Mouse (Mus musculus) embryonic facial prominence, embryonic 15.5 days (tissue): ENCODE measurements at regions not wholly inside any gene's neighbourhood (a gene's known extent, or its start where the extent isn't known, plus 50 kb on each side); places are given as distances from the start of the nearest gene placed in this dataset.

Source experiments
- ATAC-seq: fragments of 200-750 bp; cut with Nextera tagmentation; 2 replicates; pipeline ENCODE4 v1.8.0; 2017; ENCODE audit warnings: low read depth, moderate TSS enrichment; ENCODE audit not compliant: insufficient number of reproducible peaks, low FRiP score, low TSS enrichment
- H3K27ac ChIP-seq: fragments of 300-500 bp; sonication (generic); replicated peaks from 2 replicates; pipeline ENCODE4 v1.5.1; 2015; ENCODE audit warnings: mild to moderate bottlenecking, inconsistent platforms
- H3K27me3 ChIP-seq: fragments of 300-500 bp; sonication (generic); 2 replicates; pipeline ENCODE4 v1.6.1; 2015; ENCODE audit warnings: inconsistent platforms
- H3K36me3 ChIP-seq: fragments of 300-500 bp; sonication (generic); 2 replicates; pipeline ENCODE4 v1.6.1; 2015; ENCODE audit warnings: mild to moderate bottlenecking, inconsistent platforms
- H3K4me1 ChIP-seq: fragments of 300-500 bp; sonication (generic); 2 replicates; pipeline ENCODE4 v1.6.1; 2015; ENCODE audit warnings: inconsistent platforms
- H3K4me2 ChIP-seq: fragments of 300-500 bp; sonication (generic); replicated peaks from 2 replicates; pipeline ENCODE4 v1.6.1; 2015; ENCODE audit warnings: mild to moderate bottlenecking, inconsistent platforms
- H3K4me3 ChIP-seq: fragments of 300-500 bp; sonication (generic); replicated peaks from 2 replicates; pipeline ENCODE4 v1.5.1; 2015; ENCODE audit warnings: mild to moderate bottlenecking, inconsistent platforms
- H3K9ac ChIP-seq: fragments of 300-500 bp; sonication (generic); 2 replicates; pipeline ENCODE4 v1.6.1; 2015; ENCODE audit warnings: inconsistent platforms
- H3K9me3 ChIP-seq: fragments of 300-500 bp; sonication (generic); replicated peaks from 2 replicates; pipeline ENCODE4 v1.6.1; 2016; ENCODE audit warnings: inconsistent platforms
- WGBS: fragments of 180-500 bp; shearing (Covaris S2); methylation state at CpG from one replicate; pipeline ENCODE4 v1.1.7; 2015; 5-methylcytosine and 5-hydroxymethylcytosine counted together

DNA sequence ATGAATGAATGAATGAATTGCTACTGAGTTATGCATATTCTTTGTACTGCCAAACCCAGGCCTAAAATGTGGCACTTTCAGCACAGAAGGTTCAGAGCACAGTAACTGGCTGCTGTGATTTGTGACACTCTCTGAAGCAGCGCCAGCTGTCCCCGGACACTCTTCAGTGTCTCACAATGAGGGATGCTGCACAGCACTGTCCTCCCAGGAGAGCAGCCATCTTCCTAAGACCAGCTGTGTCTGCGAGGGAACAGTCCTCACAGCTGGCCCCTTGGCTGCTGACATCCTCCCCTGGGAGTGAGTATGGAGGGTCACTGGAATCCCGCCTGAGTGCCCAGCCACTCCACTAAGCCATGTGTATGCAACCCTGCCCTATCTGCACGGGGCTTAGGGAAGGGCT, 265.9 kb upstream of the Zfp637 start:
- Histone ChIP-seq H3K4me3 (no peak overlapping the region), H3K9me3 (no peaks in the 10 kb centered on the region), H3K9ac (no peak overlapping the region), H3K4me1 (peaks cover 15% of the 10 kb centered on the region; the same call in 1 of the 2 replicates), H3K36me3 (no peaks in the 10 kb centered on the region), H3K4me2 (no peak overlapping the region), H3K27ac (no peak overlapping the region), H3K27me3 (no peaks in the 10 kb centered on the region)
- WGBS = 76% methylated on average over 5 of the region's 5 CpGs
- no peak for ATAC-seq

DNA sequence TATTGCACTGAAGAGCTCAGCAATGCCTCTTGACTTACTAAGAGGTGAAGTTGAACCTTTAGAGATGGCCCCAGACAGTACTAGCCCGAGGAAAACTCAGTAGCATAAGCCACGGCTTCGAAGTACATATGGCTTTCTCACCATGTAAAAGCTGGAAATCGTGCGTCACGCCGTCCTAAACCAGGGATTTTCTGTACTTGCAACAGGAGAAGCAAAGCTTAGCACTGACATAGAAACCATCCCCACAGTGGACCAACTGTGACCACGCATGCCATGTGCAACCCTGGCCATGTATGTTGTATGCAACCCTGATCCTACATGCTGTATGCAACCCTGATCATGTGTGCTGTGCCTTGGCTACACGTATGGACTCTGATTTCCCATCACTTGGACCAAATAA, 265.0 kb upstream of the Zfp637 start:
- no peak for ATAC-seq
- Histone ChIP-seq H3K4me2 (no peak overlapping the region), H3K4me1 (peaks cover 12% of the 10 kb centered on the region; the same call in 1 of the 2 replicates), H3K4me3 (no peak overlapping the region), H3K27ac (no peak overlapping the region), H3K9me3 (no peaks in the 10 kb centered on the region), H3K27me3 (no peaks in the 10 kb centered on the region), H3K36me3 (no peaks in the 10 kb centered on the region), H3K9ac (no peak overlapping the region)
- 83% methylated on average over 9 of the region's 9 CpGs for WGBS

DNA sequence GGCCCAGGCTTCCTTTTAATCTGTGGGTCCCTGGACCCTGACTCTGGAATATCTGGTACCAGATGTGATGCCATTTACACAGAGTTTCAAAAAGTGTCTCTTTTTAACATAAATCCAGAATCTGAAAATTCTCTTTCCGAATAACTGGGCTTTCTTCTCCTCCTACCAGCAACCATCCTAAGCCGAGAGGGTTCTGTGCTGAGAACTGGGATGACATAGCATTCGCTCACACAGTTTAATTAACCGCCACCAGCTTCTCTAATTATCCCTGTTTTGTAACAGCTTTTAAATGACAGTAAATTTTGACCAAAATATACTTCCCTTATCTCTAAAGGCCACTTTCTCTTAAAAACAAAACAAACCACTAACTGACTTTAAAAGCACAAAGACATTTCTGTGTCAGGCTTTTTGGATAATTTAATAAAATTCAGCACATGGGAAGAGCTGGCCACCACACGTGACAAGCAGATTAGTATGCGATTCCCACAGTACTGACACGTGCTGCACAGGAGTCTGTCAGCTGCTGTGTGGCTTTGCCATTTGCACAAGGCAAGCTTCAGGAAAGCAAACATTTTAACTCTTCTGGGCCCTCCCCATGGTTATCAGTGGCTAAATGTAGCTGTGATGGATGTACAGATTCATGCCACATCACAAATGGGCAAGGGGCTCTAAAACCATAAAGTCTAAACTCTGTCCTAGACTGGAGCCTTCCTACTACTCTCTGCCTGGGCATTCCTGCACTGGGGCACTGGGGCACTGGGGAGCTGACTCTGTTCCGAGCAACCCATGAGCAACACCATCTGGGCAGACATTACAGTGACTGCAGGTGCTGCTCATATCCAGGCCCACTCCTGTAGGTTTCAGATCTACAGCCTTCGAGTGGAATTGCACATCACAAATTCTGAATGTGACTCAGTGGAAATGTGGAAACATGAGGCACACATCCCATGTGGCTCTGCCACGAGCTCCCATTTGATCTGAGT, 263.1 kb upstream of the Zfp637 start:
- H3K27ac ChIP-seq = no peak overlapping the region
- no peaks in the 10 kb centered on the region for H3K27me3 ChIP-seq
- no peaks in the 10 kb centered on the region for H3K36me3 ChIP-seq
- no peak overlapping the region for H3K9ac ChIP-seq
- ATAC-seq = no peak
- 69% methylated on average over 10 of the region's 10 CpGs for WGBS
- H3K4me3 ChIP-seq = no peak overlapping the region
- no peak overlapping the region for H3K4me2 ChIP-seq
- H3K9me3 ChIP-seq = no peaks in the 10 kb centered on the region
- 0 out of 2 replicates have a peak, but pooled peaks cover 4% of the 10 kb centered on the region for H3K4me1 ChIP-seq

DNA sequence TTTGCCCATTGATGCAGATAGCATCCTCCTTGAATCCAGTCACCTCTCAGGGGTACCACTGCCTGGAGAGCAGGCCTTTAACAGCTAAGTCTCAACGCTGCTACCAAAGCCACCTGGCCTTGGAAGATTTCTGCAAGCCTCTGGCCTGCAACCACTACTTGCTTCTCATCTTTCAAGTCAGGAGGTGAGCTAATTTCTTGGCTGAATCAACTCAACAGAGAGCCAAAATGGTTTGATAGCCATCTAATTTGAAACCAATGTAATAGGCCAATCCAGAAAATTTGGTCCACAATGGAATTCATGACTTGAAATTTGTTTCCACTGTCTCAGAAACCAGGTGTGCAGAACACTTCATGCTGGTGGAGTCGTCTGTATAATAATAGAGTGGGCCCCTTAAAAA, 260.0 kb upstream of the Zfp637 start:
- Histone ChIP-seq H3K27ac (no peak overlapping the region), H3K4me1 (0 out of 2 replicates have a peak, but pooled peaks cover 4% of the 10 kb centered on the region), H3K9ac (no peak overlapping the region), H3K36me3 (no peaks in the 10 kb centered on the region), H3K4me3 (no peak overlapping the region), H3K9me3 (no peaks in the 10 kb centered on the region), H3K4me2 (no peak overlapping the region), H3K27me3 (no peaks in the 10 kb centered on the region)
- WGBS = 65% methylated on average over 2 of the region's 2 CpGs
- ATAC-seq = no peak

DNA sequence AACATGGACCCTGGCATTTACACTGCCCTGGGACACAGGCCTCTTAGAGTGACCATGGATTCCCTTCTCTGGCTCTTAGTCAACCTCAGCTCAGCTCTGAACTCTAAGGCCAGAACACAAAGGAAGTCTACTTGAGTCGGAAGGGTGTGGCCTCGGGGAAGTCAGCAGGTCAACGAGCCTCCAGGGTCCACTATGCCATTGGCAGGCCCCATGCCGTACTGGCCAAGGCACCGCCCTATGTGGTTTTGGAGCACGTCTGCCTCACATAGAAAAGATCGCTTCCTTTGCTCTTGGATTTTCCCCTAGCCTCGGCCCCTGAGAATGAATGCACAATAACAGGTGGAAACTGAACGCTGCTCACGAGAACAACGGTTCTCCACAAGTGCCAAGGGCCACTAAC, 257.9 kb upstream of the Zfp637 start:
- WGBS = 86% methylated on average over 11 of the region's 11 CpGs
- Histone ChIP-seq H3K36me3 (no peaks in the 10 kb centered on the region), H3K27ac (no peak overlapping the region), H3K4me2 (no peak overlapping the region), H3K4me1 (0 out of 2 replicates have a peak, but pooled peaks cover under 1% of the 10 kb centered on the region), H3K9me3 (no peaks in the 10 kb centered on the region), H3K27me3 (no peaks in the 10 kb centered on the region), H3K4me3 (no peak overlapping the region), H3K9ac (no peak overlapping the region)
- no peak for ATAC-seq

DNA sequence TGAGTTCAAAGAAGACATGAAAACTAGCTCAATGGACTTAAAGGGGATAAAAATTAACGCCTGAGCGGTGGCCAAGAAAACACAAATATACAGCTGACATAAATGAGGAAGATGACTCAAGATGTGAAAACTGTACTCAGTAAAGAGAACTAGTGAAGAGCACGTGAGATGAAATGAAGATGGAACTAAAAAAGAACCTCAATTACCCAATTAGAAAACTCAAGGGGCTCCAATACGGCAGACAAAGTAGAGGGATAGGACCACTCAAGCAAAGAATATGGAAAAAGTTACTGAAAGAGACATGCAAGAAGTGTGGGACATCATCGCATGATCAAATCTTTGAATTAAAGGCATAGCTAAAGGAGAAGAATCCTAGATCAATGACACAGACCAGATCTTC, 256.4 kb upstream of the Zfp637 start:
- no peak overlapping the region for H3K4me2 ChIP-seq
- H3K4me1 ChIP-seq = no peaks in the 10 kb centered on the region
- no peak overlapping the region for H3K27ac ChIP-seq
- no peak overlapping the region for H3K4me3 ChIP-seq
- no peaks in the 10 kb centered on the region for H3K36me3 ChIP-seq
- ATAC-seq = no peak
- no peak overlapping the region for H3K9ac ChIP-seq
- 86% methylated on average over 5 of the region's 5 CpGs for WGBS
- no peaks in the 10 kb centered on the region for H3K27me3 ChIP-seq
- no peaks in the 10 kb centered on the region for H3K9me3 ChIP-seq

DNA sequence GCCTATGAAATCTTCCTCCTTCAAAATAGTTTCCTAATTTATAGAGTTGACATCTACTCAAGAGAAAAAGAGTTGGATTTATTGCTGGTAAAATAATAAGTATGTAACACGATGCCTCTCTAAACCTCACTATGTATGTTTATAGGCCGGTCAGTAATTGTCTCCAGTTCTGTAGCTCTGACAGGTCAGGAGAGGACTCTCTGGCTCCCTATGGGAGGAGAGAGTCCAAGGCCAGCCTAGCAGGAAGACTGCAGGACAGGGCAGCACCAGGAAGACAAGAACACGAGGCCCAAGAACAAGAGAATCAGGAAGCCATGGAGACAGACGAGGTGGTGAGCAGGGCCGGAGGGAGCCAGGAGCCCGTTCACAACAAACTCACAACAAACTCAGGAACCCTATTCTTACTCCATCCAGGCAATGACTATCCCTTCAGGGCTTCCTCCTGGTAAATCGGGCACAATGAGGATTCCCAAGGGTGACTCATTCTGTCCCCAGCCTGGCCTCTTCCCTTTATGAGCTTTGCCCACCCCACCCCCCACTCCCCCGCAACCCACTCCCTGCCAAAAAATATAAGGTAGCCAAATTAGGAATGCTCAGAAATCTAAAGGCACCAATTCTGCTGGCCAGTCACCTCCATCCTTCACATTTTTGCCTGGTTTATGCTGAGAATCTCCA, 244.7 kb upstream of the Zfp637 start:
- H3K27ac ChIP-seq = no peak overlapping the region
- no peak for ATAC-seq
- 79% methylated on average over 8 of the region's 8 CpGs for WGBS
- H3K36me3 ChIP-seq = no peaks in the 10 kb centered on the region
- no peaks in the 10 kb centered on the region for H3K27me3 ChIP-seq
- no peak overlapping the region for H3K4me3 ChIP-seq
- no peaks in the 10 kb centered on the region for H3K4me1 ChIP-seq
- no peak overlapping the region for H3K4me2 ChIP-seq
- no peak overlapping the region for H3K9ac ChIP-seq
- no peaks in the 10 kb centered on the region for H3K9me3 ChIP-seq

DNA sequence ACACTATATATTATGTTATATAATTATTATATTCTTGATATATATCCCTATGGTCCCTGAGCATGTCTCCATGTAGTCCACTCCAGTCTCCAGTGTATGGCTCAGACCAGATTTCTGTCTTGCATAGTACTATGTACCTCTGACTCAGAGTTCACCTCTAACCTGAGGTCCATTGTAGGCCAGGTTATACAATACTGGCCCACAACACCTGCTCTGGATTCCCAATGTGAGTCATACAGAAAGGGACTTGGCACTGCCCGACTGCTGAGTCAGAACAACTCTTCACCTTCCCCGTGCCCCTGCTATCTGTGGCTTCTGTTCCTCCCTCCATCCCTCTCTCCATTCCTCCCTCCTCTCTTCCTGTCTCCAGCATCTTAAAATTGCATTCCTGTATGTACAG, 236.1 kb upstream of the Zfp637 start:
- peaks cover 5% of the 10 kb centered on the region for H3K4me1 ChIP-seq
- no peak overlapping the region for H3K27ac ChIP-seq
- H3K9me3 ChIP-seq = no peaks in the 10 kb centered on the region
- no peak overlapping the region for H3K4me3 ChIP-seq
- ATAC-seq = no peak
- H3K36me3 ChIP-seq = no peaks in the 10 kb centered on the region
- H3K9ac ChIP-seq = no peak overlapping the region
- WGBS = 82% methylated on average over 2 of the region's 2 CpGs
- no peaks in the 10 kb centered on the region for H3K27me3 ChIP-seq
- no peak overlapping the region for H3K4me2 ChIP-seq

DNA sequence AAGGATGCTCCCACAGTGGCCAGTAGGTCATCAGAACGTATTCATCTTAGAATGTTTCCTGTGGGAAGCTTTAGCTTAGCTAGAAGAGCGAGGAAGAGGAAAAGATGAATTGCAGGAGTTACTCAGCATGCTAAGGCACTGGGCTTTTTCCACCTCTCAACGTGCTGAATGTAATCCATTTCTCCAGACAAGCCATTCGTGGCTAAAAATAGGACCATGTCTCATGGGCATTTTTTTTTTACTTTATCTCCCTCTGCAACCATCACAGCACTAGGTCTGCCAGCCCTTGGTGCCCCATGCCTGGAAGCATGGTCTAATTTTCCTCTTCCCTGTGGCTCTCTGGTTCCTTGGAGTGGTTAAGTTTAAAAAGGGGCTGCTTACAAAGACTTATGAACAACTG, 235.3 kb upstream of the Zfp637 start:
- WGBS = 66% methylated on average over 4 of the region's 4 CpGs
- Histone ChIP-seq H3K4me1 (peaks cover 9% of the 10 kb centered on the region), H3K4me2 (no peak overlapping the region), H3K27ac (no peak overlapping the region), H3K9me3 (no peaks in the 10 kb centered on the region), H3K36me3 (no peaks in the 10 kb centered on the region), H3K4me3 (no peak overlapping the region), H3K27me3 (no peaks in the 10 kb centered on the region), H3K9ac (no peak overlapping the region)
- no peak for ATAC-seq

DNA sequence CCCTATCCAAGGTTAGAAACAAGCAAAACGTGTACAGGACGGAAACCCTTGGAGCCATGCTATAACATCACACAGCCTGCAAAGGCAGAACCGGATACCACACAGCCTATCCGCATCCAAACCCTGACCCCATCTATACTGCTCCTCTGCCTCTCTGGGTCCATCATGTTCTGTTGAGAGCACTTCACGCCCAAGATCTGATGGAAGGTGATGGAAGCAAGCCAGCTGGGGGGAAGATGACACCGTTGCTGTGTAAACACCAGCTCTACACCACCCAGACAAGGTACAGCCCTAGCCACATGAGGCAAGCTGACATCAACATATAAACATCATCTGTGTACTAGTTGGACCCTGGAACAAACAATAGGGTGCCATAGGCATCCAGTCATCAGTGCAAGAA, 234.8 kb upstream of the Zfp637 start:
- H3K9me3 ChIP-seq = no peaks in the 10 kb centered on the region
- no peaks in the 10 kb centered on the region for H3K27me3 ChIP-seq
- peaks cover 9% of the 10 kb centered on the region for H3K4me1 ChIP-seq
- no peak overlapping the region for H3K9ac ChIP-seq
- no peaks in the 10 kb centered on the region for H3K36me3 ChIP-seq
- no peak overlapping the region for H3K27ac ChIP-seq
- 83% methylated on average over 6 of the region's 6 CpGs for WGBS
- no peak overlapping the region for H3K4me2 ChIP-seq
- H3K4me3 ChIP-seq = no peak overlapping the region
- no peak for ATAC-seq

DNA sequence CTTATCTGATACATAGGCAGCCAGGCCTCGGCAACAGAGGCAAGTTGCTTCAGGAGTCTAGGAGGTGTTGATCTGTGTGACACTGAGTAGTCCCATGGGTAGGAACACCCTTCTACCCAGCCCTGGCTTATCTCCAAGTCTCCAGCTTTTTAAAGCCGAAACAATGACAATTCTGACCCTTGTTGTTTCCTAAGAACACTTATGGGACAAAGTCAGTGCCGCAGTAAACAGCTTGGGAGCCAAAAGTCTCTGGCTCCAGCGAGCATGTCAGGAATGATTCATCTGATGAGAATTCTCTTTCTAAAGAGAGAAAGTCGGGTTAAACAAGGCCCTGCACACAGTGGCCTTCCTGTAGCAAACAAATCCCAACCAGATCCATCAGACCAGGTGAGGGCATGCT, 234.0 kb upstream of the Zfp637 start:
- no peak for ATAC-seq
- no peak overlapping the region for H3K4me3 ChIP-seq
- H3K4me1 ChIP-seq = peaks cover 12% of the 10 kb centered on the region
- no peak overlapping the region for H3K27ac ChIP-seq
- H3K4me2 ChIP-seq = no peak overlapping the region
- 69% methylated on average over 5 of the region's 5 CpGs for WGBS
- no peaks in the 10 kb centered on the region for H3K9me3 ChIP-seq
- no peaks in the 10 kb centered on the region for H3K27me3 ChIP-seq
- no peak overlapping the region for H3K9ac ChIP-seq
- no peaks in the 10 kb centered on the region for H3K36me3 ChIP-seq
